Mouse (Mus musculus) olfactory bulb, adult 2 months (tissue): ENCODE measurements around the gene Serinc5.

Experiments used
- CTCF ChIP-seq: fragments of 200-500 bp; IDR thresholded peaks from 2 replicates; pipeline ENCODE4 v1.5.1; 2012; ENCODE audit warnings: low read depth, mild to moderate bottlenecking, low read length, moderate library complexity; ENCODE audit not compliant: insufficient read depth
- POLR2A ChIP-seq: fragments of 200-500 bp; IDR thresholded peaks from 2 replicates; pipeline ENCODE4 v1.6.1; 2012; ENCODE audit warnings: mild to moderate bottlenecking, low read depth, low read length, moderate library complexity; ENCODE audit not compliant: insufficient read depth

- no peak for TF ChIP-seq CTCF
- TF ChIP-seq POLR2A: no peak
Observed at GRCm38 (mm10) chr13:92594907-92595306, 16.0 kb upstream of the Serinc5 start.
